Mouse (Mus musculus) C2C12 (cell line): ENCODE data around the gene Upp2.

Source experiments
- CEBPB ChIP-seq: IDR thresholded peaks from one replicate; pipeline ENCODE4 v1.6.1; 2011; ENCODE audit warnings: low read depth, mild to moderate bottlenecking, control low read depth, moderate library complexity
- CTCF ChIP-seq: IDR thresholded peaks from one replicate; pipeline ENCODE4 v1.5.1; 2011; ENCODE audit not compliant: control insufficient read depth, insufficient read depth, insufficient read length
- MAX ChIP-seq: IDR thresholded peaks from one replicate; pipeline ENCODE4 v1.6.1; 2011; ENCODE audit warnings: mild to moderate bottlenecking, control low read depth
- MYOD1 ChIP-seq: IDR thresholded peaks from one replicate; pipeline ENCODE4 v1.6.1; 2011; ENCODE audit warnings: low read depth; ENCODE audit not compliant: control insufficient read depth, insufficient read length
- MYOG ChIP-seq: IDR thresholded peaks from one replicate; pipeline ENCODE4 v1.6.1; 2011; ENCODE audit not compliant: control insufficient read depth, insufficient read length; ENCODE audit errors: extremely low read depth
- USF1 ChIP-seq: IDR thresholded peaks from one replicate; pipeline ENCODE4 v1.6.1; 2011; ENCODE audit warnings: low read depth, mild to moderate bottlenecking, control low read depth, moderate library complexity

GRCm38 (mm10) chr2:58566049-58566409 is 1.1 kb upstream of the Upp2 start:
- TF ChIP-seq CTCF (no peak), MYOD1 (no peak), MAX (no peak), USF1 (no peak), CEBPB (no peak), MYOG (no peak)
